Mouse (Mus musculus): ENCODE results near the gene Rgcc. TPM values are rescaled to one million over a fixed set of nuclear protein-coding genes. Genes with fewer than 3 reads are reported as not detected.

Gene Rgcc
- total RNA-seq, 2 experiments from 2014 or later: 11.7 to 12.4 TPM

DNA sequence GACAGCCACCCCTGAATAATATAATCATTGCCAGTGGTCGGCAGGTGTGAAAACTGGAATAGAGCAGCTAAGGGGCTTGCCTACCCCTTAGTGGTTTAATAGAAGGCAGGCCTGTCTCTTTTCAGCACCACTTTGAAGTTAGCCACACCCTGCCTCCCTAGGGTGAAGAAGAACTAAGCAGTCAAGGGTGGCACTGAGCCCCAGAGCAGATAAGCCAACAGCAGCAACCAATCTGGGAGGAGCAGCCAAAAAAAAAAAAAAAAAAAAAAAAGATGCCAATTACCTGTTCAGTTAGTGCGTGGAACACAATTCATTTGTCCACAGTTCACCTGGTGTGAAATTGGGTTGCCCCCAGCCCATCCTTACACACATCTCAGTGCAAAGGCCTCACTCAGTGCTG lies 1.7 kb upstream of the Rgcc start:
- no peak for ATAC-seq (ENCODE audit: poor library complexity, severe bottlenecking)

DNA sequence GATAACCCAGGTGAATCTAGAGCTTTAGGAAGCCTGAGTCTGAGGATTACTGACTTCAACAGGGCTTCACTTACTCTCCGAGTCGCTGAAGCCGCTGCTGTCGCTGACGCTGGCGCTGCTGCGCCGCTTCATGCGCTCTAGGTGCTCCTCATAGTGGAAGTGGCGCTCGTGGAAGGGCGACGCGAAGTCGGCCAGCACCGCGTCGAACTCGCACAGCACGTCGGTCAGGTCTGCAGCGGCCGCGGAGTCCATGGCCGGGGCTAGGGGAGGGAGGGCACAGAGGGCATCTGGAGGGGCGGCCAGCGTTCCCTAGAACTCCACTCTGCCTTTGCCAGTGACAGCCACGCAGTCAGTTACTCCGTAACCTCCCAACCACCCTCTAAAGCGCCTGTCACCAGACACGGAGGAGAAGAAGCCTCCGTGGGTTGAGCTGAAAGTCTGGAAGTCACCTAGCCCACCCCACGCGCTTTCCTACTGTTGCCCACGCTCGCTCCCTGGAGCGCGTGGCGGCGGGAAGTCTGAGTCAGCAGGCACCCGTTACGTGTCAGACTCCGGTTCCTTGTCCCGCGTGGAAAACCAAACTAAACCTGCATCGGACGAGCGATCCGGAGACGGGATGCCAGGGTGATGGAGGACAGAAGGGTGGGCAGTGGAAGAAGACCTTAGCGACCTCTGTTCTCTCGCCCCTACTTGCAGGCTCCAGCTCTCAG lies 649 bp downstream of the Rgcc start:
- ATAC-seq (ENCODE audit: poor library complexity, severe bottlenecking): peak; percentile 43

DNA sequence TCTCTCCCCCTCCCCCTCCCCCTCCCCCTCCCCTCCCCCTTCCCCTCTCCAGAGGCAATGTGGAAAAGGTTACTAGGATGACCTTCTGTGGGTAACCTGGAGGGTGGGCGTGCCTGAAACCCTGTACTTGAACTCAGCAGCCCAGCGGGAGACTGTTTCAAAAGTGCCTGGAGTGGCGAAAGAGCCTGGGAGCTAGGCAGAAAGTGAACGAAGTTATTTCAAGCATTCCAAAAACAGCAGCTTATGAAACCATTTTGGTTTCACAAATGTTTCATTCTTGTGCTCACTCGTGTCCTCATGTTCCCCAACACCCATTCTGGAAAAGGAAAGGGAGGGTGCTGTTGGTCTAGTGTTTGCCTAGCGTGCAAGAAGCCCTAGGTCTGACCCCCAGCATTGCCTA lies 1.6 kb downstream of the Rgcc start:
- no peak for ATAC-seq (ENCODE audit: poor library complexity, severe bottlenecking)

DNA sequence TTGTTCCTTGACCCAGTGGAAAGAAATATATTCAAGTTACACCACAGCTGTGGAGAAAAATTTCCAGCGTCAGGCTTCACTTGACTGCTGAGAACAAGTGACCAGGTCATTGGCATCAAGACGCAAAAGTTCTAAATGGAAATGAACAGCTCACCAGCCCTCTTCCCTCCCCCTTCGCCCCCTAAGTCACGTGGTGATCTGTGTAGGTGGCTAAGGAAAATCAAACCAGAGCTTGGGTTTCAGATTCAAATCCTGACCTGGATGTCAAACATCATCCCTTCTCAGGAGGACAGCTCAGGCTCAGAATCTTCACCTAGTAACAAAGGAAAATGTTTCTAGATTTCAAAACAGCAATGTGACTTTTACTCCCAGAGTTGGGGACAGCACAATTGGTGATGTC lies 2.2 kb downstream of the Rgcc start:
- no peak for ATAC-seq (ENCODE audit: poor library complexity, severe bottlenecking)

DNA sequence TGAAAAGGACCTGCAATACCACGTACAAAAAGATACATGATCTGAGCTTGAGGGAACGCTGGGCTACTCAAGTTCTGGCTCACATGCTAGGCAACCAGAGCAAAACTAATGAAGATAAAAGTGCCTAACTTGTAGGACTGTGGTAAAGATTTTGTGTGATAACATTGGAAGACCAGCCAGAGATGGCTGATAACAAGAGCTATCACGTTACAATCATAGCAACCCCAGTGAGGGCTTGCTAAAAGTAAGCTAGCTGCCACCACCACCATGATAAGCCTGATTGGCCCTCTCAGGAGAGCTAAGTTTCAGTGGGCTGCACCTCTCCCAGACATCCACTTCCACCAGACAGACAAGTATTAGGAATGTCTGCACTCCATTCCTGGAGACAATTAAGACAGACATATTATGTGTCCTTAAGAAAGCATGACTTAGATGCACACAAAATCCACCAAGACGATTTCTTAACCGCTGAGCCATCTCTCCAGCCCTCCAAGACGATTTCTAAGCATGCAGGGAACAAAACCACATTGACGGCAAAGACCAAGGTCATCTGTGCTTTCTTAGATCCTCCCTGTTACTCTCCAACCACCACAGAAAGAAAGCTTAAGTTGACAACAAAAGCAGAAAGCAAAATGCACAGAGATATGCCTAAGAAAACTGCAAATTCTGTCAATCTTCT lies 3.0 kb downstream of the Rgcc start:
- no peak for ATAC-seq (ENCODE audit: poor library complexity, severe bottlenecking)

DNA sequence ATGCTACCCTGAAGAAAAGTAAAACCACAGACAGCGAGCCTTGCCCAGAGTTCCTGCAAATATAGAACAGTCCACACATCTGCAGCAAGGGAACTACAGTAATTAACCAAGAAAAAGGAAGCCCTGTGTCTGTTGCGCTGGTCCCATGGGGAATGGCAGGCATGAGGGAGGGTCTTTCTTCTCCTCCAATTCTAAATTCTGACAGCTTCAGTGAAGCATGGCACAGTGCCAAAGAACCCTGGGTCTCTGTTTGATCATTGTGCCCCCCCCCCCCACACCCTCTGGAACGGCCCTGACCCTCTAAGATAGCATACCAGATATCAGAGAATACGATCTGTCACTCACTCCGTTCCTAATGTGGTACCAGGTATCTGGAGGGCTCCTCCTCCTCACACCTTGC lies 4.6 kb downstream of the Rgcc start:
- ATAC-seq (ENCODE audit: poor library complexity, severe bottlenecking): no peak

DNA sequence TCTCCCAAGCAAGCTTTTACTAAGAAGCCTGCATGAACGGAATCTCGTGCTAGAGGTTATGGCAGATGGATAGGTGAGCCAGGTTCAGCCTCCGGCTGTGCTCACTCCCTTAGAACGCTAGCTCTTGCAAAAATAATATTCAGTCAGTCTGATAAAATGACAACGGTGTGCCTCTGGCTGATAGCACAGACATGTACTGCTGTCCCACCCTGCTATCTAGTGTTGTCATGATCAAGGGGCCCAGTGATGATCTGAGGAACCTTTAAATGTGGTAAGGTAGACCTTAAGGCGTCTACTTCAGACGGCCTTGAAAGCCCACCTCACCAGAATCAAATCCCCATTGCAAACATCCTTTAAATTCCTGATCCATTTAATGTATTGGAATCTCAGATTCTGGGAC lies 5.2 kb downstream of the Rgcc start:
- ATAC-seq (ENCODE audit: poor library complexity, severe bottlenecking): no peak

DNA sequence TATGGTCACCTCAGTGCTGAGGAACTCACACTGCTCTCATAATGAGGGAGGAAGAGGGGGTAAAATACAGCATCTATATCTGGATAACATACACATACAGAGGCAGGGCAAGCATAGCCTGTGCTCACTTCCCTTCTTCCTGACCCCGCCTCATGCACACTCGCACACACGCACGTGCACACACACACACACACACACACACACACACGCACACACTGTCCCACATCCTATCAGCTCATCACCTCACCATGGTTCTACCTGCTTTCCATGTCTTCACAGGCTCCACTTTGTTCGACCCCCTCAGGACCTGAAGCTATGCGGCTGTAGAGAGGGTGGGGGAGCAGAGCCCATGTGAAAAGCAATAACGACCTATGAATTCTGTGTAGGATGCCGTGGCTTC lies 5.9 kb downstream of the Rgcc start:
- ATAC-seq (ENCODE audit: poor library complexity, severe bottlenecking): no peak

DNA sequence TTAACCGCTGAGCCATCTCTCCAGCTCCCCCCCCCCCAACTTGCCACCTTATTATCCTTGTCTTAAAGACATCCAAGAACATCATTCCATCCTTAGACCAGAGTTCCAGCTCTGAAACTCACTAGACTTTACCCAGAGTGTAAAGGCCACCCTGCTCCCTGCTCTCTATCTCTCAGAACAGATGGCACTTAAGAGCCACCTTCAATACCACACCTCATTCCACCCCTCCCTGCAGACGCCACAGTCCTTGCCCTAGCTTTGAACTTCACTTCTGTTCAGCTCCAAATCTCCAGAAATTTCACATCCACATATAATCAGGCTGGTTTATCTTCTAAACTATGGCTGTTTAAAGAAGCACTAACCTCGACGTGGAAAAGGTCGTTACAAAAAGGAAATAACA lies 6.5 kb downstream of the Rgcc start:
- no peak for ATAC-seq (ENCODE audit: poor library complexity, severe bottlenecking)

DNA sequence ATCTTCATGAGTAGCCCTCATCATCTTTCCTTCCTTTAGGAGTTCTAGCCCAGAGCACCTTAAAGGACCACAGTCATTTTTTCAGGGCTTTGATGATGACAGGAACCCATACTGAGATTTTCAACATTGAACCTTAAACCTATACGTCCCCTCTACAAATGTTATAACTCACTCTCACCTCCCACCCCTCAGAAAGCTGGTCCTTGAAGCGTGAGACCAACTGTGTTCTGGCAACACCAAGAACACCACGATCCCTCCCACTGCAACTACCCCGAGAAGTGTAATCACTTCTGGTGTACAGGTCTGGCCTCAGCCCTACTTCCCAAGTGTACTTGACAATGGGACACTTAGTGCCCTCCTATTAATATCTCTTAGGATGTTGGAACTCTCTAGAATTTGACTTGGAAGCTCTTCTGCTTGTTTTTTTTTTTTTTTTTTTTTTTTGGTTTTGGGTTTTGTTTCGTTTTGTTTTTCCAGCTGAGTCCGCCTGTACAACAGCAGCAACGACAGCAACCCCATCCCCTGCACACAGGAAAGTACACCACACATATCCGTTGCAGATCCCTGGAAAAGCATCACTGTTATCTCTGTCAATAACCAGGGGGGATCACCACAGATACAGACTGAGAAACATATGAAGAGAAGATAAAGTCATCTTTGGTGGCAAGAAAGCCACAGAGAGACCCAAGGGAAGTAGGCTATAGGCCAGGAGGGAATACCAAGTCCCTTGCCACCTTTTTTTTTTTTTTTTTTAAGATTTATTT lies 7.2 kb downstream of the Rgcc start:
- no peak for ATAC-seq (ENCODE audit: poor library complexity, severe bottlenecking)

DNA sequence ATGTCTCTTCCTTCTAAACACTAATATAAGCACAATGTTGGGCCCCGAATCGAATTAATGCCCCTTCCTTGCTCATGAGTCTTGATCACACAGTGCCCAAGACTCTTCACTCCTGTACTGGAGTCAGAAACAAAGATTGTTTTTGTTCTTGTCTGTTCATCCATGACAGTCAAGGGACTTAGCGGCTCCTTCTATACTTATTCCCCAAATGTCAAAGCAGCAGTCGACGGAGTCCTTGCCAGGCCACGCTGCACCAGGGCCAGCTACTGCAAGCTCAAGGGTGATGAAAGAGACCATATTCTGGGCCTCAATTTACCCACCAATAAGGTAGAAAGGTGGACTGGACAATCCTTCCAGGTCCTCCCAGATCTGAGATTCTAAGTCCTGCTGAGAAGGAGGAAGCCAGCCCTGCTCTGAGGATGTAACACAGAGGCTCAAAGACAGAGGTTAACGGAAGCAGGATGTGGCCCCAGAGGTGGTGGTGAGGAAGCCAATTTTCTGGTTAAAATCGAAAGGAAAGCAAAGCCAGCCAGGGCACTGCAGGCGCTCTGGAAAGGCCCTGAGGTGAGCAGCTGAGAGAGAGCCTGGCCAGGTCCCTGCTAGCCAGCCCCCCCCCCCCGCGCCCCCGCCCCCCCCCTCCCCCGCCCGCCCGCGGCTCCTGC lies 8.2 kb downstream of the Rgcc start:
- peak; percentile 67 for ATAC-seq (ENCODE audit: poor library complexity, severe bottlenecking)

DNA sequence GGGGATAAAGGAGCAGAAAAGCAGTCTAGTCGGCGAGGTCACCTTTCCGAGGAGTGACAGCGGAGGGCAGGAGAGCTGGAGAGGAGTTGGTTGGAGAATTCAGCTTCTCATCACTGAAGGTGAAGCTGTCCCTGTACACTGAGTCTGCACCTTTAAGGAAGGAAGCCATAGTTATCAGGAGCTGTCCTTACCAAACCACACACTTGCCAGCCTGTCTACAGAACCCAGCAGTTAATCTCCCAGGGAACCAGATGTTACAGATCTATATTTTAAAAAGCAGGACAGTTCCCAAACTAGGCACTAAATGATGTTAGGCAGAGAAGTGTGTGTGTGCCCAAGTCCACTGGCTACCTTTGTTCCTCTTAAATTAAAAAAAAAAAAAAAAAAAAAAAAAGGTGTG lies 9.8 kb downstream of the Rgcc start:
- ATAC-seq (ENCODE audit: poor library complexity, severe bottlenecking): no peak

DNA sequence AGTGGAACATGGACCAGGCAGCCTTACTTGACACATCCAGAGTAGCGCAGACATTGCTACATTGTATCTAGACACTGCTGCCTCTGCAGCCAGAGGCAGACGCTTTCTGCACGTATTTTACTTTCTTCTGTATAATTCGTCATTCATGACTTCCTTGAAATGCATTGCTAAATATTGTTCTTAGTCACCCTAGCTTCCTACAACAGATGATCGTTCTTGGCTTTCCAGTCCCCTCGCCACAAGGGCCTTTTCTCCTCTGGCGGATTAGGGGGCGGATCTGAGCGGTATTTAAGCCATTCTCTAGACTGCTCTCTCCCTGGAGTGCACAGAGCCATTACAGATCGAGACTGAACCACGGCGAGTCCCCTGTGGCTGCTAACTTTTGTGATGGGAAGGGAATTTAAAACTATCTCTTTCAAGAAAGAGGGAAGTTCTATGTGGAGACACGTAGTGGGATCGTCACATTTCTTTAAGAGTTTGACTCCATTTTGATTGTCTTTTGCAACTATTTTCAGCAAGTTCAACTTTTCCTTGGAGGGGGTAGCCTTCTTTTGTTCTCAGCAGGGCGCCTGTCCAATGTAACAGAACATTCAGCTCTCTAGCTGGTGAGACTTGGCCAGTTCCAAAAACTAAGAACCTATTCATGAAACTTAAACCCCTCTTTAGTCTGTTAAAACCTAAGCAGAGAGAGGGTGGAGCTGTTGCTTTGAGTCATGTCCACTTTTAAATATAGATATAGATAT lies 10.6 kb downstream of the Rgcc start:
- peak; percentile 49 for ATAC-seq (ENCODE audit: poor library complexity, severe bottlenecking)

DNA sequence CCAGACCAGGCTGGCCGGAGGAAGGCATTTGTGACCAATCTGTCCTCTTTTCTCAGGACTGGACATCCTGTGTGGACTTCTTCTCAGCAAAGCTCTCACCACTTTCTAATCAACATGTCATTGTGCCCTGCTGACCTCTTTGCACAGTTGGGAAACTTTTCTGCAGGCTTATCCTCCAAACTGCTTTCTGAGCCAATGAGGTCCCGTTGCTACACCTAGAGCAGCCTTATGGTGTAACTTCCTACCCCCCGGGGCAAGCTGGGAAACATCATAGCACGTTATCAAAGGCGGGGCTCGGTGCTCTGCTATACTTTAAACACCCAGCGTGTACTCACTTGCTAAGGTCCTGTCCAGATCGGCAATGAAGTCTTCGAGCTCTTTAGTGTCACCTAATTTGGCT lies 11.5 kb downstream of the Rgcc start:
- ATAC-seq (ENCODE audit: poor library complexity, severe bottlenecking): peak; percentile 61

DNA sequence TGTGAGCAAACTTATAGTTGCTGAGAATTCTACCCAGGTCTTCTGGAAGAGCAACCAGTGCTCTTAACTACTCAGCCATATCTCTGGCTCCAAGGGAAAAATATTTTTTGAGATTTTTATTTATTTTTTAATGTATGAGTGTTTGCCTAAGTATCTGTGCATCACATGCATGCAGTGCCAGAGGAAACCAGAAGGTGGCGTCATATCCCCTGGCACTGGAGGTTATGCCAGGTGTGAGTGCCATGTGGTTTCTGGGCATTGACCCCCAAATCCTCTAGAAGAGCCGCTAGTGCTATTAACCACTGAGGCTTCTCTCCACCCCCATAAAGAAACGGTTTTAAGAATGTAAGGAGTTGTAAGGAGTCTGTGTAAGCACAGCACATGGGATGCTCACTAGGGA lies 13.2 kb downstream of the Rgcc start:
- ATAC-seq (ENCODE audit: poor library complexity, severe bottlenecking): no peak; the same call in 1 of the 2 replicates

DNA sequence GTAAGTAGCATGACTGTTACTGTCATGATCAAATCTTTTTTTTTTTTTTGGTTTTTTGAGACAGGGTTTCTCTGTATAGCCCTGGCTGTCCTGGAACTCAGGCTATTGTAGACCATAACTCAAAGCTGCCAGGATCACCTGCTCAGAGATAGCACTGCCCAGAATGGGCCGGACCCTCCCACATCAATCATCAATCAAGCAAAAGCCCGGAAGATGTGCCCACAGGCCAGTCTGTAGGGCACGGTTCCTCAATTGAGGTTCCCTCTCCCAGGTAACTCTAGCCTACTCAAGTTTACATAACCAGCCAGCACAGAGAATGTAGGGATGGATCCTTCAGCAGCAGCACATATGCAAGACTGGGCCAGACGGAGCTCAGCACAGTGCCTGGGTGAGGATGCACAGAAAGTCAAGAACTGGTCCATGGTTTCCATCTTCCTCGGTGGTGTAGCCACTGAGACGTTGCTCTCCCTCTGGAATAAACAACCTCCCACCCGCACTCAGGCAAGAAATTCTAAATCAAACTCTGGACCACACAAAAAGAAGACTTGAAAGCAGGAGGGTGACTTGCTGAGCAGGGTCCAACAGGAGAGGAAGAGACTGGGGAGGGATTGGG lies 14.1 kb downstream of the Rgcc start:
- 0 out of 2 replicates have a peak, but pooled peaks have one; percentile 19 for ATAC-seq (ENCODE audit: poor library complexity, severe bottlenecking)

DNA sequence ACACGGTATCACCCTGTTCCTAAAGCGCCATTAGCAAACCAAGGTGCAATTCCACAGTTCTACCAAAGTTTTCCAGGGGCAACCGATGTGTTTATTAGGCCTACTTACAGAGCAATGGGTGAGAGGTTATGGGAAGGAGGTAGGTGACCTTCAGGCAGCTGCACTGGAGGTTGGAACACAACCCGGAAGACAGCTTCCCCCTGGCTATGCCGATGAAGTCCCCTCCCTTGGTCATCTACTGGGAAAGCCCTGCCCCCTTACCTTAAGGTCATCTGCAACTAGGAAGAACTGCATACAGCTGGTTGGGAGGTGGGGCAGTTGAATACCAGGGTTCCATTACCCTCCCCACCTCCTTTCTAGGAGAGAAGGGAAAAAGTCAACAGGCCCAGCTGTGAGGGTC lies 15.9 kb downstream of the Rgcc start:
- ATAC-seq (ENCODE audit: poor library complexity, severe bottlenecking): no peak

DNA sequence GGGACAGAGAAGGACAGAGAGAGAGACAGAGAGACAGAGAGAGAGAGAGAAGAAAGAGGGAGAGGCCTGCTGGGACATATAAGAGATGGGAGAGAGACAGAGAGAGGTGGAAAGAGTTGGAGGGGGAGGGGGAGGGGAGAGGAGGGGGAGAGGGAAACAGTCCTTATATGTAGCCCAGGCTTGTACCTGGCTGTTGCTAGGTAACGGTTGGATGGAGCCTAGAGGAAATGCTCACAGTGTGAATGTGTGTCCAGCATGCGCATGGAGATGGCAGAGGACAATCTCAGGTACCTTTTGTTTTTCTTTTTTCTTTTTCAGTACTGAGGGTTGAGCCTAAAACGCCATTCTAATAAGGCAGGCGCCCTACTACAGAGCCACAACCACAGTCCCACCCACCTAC lies 16.8 kb downstream of the Rgcc start:
- ATAC-seq (ENCODE audit: poor library complexity, severe bottlenecking): no peak

DNA sequence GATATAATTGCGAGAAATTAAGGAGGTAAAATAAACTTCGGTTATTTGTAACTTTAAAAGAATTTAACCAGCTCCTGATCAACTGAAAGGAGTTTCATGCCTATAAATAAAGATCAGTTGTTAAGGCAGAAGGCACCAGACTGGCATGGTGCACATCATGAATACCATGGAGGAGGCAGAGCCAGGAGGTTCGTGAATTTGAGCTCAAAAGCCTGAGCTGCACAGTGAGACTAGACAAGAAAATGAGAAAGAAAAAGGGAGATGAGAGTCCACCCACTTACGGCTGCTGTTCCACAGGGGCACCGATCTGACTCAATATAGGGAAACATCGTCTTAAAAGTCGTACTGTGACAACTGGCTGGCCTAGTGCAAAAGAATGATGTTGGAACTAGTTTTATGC lies 17.5 kb downstream of the Rgcc start:
- ATAC-seq (ENCODE audit: poor library complexity, severe bottlenecking): no peak

DNA sequence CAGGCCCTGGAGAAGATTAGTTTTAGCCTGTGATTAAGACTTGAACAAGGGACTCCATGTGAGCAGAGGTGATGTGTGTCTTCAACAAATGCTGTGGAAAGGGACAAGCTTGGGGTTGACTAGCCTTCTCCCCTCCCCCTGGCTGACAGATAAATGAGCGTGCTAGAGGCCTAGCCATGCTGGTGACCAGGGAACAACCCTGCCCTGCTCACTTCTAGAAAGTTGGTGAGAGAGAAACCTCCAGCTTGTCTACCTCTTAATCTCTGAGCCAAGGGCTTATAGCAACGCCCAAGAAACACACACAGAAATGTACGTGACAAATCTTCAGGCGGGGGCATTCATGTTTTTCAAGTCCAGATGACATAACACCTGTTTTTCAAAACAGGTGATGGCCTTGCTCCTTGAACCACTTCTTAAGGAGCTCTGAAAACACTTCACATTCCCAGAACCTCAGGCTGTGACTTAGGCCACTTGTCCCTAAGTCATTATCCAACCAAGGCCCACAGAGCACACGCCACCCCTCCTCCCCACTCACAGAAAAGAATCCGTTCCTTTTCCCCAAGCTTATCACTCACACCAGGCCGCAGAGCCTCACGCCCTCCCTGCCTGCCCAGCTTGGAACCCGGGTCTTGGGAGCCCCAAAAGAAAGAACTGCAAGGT lies 19.4 kb downstream of the Rgcc start:
- no peak for ATAC-seq (ENCODE audit: poor library complexity, severe bottlenecking)

All from megakaryocyte, adult 5-6 weeks (primary cell).